Mouse (Mus musculus) CD4-positive, CD25-positive, alpha-beta regulatory T cell, adult 2 months (primary cell): ENCODE measurements around the gene Ak2.

Experiments used
- DNase-seq: peaks from one replicate; pipeline ENCODE4 v3.0.0-alpha.2; 2012; ENCODE audit warnings: low read depth, low spot score

Gene Ak2

DNA sequence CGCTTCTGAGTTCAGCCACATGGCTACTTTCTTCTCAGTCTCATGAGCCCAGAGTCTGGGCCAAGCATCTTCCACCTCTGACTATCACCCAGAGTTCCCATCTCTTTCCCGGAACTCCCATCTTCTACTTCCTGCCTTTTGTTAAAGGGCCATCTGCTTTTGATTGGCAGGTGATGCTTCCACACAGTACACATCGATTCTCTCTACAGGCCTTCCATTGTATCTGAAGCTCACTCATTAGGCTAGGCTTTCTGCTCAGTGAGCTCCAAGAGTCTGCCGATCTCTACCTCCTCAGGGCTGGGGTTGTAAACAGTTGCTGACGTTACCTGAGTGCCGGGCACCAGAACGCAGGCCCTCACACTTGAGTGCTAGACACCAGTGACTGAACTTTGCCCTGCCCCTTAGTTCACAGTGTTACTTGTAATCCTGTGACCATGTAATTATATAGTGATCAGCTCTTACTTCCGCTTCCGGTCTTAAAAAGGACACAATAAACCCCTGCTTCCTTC, at the start of gene Ak2:
Ak2 (plus strand) TSS at position 459 of the 509 bp plus-strand sequence.
- no peak for DNase-seq

DNA sequence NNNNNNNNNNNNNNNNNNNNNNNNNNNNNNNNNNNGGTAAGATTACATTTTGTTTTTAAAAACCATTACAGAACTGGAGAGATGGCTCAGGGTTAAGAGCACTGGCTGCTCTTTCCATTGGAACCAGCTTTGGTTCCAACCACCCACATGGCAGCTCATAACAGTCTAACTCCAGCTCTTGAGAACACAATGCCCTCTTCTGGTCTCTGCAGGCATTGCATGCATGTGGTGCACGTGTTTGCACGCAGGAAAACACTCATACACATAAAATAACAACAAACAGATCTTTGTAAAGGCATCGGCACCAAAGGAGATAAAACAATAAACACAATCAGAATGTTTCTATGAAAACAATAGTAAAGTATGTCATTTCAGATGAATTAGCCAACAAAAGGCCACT, 49.4 kb upstream of the Ak2 start:
- peak; percentile 47 for DNase-seq

DNA sequence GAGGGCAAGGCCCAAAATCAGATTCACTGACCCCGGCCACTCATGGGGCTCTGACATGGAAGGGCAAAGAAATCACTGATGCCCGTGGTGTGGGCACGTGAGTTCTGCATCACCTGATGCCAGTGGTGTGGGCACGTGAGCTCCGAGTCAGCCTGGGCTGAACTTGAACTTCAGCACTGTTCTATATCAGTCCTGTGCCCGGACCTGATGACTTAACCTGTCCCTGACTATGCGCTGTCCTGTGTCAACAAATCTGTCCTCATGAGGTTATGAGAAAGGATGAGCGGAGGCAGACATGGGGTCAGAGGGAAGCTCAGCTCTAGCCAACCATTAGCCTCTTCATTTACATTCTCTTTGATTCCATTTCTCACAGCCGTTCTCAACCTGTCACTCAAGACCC, 45.0 kb upstream of the Ak2 start:
- DNase-seq = no peak

DNA sequence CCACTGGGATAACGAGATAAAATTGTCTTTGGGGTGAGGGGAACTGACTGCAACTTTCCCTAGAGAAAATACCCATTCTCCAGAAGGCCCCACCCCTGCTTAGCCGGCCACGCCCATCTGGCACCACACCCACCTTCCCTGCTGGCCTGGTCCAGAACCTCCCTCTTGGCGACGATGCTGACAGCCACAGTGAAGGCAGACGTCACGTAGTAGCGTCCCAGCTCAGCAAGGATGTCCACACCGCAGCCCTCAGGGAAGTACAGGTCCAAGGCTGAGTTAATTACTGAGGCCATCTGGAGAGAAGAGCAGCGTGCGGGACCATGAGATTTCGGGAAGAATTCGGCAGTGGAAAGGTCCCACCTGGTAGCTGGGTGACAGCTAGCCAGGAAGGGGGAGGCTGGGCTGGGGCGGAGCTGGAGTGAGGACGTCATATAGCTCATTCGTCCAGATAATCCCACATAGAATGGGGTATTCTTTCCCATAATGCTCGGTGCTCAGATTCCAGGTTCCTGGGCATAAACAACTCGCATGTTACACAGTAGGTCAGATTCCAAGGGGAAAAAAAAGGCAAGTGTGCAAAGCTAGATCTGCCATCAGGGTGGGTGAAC, 44.3 kb upstream of the Ak2 start:
- peak; percentile 23 for DNase-seq

DNA sequence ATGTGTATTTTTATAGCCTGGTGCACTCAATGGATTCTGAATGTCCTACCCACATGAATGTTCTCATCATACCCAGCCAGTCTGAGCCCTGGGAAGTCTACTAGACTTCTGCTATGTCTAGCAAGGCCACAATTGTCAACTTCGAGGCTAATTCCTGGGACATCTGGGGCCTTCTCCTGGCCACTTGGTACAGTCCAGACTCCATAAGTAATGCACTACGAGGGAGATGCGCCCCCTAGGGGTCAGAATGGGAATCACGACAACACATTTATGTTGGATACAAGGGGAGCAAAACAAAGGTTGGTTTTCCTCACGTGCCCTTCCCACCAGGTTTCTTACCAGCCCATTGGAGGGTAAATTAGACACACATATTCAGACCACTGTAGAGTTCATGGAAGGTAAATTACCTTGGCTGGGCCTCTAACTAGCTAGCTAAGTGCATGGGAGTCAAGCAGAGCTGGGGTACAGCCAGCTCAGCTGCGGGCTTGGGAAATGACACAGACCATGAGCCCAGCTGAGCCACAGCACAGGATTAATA, 43.6 kb upstream of the Ak2 start:
- peak; percentile 70 for DNase-seq

DNA sequence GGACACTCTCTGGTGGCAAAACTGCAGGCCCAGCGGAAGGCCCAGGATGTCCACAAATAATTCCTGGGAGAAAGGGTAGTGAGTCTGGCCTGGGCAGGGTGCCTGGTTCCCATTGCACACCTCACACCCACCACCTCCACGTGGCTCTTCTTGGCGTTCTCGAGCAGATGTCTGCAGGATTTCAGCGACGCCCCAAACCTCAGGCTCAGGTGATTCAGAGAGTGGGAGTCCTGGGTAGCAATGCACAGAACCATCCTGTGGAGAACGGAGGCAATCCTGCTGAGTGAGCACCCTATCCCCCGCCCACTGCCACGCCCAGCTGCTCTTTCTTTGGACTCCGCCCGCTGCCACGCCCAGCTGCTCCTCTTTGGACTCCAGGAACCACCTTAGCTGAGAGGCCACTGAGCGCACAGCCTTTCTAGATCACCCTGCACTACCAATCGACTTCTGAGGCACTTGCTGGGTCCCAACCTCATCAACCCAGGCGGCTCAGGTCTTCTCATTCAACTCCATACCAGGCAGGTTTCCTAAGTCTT, 42.2 kb upstream of the Ak2 start:
- DNase-seq = peak; percentile 16

DNA sequence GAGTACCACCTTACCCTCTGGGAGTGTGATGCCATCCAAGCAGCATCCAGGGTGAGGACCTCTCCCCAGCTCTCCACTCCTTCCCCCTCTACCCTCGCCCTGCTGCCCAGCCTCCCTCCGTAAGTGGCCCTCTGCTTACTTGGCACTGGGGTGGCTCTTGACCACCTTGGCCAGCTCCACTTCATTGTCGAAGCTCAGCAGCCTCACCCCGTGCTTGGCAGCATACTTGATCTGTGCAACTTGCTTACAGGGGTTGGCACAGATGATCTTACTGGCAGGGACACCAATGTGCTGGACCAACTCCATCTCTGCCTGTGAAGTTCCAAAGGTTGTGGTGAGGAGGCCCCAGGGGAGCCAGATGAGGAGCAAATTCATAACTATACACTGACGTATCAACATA, 41.3 kb upstream of the Ak2 start:
- no peak for DNase-seq

DNA sequence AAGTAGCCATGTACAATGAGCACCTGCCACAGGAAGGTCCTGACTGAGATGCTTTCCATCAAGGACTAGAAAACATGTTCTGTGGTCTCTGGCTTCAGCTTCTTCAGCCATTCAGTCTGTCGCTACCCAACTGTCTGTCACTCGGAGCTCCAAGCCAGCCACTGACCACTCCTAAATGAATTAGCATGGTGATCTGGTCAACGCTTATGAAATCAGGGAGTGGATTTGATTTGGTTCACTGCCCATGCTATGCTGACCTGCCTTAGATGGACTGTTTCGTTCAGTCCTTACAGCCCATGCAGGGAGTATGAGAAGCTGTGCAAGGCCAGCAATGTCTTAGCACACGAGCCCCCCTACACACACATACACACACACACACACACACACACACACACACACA, 37.9 kb upstream of the Ak2 start:
- no peak for DNase-seq

DNA sequence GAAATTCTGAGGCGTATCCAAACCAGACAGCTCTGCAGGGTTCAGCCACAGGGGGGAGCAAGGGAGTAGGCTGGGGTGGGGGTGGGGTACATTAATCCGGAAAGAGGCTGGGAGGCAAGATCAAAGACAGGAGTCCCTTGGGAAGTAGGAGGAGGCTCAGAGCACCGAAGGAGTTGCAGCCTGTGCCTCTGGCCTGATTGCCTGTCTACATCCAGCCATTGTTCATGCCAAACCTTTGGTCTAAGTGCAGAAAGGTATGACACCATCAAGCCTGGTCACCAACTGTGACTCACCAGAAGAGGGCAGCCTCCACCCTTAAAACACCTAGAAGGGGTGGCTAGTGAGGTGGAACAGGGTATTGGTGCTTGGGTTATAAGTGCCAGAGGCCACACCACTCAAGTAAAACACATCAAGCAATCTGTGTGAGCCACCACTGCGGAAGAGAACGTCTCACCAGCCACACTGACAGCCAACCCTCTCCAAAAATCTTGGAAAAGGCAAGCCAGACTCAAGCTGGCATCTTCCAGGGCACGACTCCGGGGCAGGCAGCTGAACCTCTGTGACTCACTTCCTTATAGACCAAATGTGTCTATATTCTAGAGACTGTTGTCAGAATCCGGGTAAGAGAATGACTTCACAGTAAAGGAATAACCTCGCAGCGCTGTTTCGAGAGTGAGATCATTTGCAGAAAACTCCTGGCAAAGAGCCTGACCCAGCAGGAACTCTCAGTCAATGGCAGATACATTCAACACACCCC, 34.4 kb upstream of the Ak2 start:
- peak; percentile 65 for DNase-seq

DNA sequence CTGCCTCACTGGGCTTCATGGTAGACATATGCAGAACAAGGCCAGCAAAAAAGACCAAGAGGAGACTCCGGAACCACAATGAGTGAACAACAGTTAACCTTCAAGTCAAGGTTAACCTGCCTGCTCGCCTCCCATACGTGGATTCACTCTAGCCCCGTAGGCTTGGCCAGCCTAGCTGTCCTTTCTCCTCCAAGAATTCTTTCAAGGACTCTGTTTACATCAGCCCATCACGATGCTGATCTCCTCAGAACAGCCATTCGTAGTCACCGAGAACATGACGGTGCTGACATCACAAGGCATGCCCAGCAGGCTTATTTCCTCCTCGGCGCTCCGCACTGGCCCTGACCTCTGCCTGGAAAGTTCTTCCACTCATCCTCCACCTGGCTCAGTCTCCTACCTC, 33.6 kb upstream of the Ak2 start:
- DNase-seq = no peak

DNA sequence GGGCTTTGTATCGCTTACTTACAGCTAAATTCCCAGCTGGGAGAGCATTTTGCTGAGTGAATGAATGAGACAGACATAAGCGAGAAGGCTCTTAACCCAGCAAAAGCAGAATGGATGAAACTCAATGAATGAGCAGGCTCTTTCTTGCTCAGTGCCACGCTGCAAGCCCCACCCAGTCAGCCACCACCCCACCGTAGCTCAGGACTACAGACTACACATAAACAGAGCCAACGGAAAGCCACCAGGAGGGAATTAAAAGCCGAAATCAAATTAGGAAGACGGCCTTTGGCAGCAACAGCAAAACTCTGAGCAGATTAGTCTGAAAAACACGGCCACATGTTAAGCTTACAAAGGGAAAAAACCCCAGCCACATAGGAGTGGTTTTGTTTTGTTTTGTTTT, 32.9 kb upstream of the Ak2 start:
- no peak for DNase-seq

DNA sequence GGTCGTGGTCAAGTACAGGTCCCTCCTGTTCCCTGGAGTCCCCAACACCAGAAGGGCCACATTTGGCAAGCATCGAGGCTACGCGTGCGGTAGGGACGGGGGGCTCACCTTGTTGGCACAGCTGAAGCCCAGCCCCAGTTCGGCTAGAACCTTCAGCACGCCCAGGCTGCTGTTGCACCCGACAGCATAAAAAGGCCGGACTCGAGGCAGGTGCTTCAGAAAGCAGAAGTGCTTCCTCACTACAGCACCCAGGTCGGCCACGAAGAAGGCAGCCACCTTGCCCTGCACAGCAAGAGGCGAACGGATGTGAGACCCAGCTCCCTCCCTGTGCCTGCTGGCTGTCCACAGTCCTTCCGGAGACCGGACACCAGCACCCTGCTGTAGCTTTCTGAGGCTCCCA, 32.1 kb upstream of the Ak2 start:
- DNase-seq = no peak

DNA sequence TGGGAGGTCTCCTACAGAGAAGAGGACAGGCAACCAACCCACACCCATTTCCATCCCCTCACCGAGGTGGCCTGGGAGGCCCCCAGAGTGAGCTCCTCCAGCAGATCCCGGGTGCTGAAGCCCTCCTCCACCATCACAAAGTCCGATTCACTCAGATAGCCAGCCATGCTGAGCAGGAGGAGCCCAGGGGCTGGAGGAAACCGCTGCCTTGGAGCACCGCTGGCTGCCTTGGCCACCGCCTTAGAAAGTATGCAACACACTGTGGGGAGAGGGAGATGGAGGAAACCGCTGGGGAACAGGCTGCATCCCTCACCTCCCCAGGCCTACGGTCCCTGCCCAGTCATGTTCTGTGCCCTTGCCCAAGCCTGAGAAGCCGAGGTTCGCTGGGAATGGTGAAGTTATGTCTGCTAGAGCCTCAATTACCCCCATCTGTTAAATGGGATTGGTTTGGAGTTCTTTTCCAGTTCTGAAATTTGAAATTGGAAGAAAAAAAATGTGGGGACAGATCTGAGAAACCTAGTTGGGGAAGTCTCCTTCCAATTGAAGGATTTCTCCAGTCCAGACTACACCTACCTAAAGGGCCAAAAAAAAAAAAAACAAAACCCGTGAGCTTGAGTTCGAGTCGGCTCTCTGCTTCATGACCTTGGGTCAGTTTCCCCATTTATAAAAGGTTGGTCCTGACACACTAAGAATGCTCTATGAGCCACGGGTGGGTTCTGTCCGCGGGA, 30.3 kb upstream of the Ak2 start:
- DNase-seq = peak; percentile 21

DNA sequence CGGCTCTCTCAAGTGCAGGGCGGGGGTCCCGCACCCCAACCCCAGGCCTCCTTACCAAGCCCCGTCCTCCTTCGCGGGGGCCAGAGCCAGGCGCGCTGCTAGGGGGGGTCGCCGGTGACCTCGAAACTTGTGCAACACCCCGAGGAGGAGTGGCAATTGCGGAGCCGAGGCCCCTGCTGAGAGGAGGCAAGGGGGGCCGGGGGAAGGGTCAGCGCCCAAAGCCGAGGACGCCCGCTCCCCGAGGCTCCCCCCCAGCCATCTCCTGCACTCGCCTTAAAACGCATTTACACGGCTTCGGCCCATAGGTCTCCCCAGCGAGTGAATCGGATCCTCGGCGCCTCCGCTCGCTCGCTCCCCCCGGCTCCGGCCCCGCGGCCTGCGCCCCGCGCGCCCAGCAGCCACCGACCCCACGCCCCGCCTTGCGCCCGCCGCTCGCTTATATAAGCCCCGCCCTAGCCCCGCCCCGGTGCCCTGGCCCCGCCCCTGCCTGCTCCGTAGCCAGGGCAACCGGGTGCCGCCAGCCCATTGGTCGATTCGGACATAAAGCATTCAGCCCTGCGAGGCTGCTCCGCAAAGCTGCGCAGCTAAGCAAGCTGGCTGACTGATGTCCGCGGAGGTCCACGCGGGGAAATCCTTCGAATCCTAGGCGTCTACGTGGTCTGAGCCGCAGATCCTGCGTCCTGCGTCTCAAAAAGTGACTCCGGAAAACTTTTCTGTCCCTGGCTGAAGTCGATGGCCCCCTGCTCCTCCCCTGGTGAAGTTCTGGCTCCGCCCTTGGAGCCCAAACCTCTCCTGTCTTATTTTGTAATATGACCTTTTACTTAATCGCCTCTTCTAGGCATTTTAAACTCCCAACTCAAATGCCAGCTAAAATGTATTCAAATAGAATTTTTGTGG, 29.5 kb upstream of the Ak2 start, which contains the start of gene Azin2:
Azin2 (minus strand) TSS at position 414 of the 897 bp plus-strand sequence.
- DNase-seq = peak; percentile 91

DNA sequence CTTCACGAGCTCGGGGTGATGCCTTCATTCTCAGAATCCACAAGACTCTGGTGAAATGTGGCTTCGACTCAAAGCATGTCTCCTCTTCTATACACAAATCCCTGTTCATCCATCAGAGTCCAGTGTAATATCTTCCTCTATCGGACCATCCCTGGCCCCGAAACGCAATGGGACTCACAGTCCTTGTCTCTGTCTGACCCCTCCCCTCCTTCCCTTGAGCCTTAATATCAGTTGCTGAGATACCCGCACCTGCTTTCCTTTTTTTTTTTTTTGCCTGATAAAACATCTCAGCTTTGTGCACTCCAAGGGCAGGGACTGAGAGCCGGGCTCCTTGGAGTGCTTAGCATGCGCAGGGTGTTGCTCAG, 28.9 kb upstream of the Ak2 start:
- peak; percentile 8 for DNase-seq

DNA sequence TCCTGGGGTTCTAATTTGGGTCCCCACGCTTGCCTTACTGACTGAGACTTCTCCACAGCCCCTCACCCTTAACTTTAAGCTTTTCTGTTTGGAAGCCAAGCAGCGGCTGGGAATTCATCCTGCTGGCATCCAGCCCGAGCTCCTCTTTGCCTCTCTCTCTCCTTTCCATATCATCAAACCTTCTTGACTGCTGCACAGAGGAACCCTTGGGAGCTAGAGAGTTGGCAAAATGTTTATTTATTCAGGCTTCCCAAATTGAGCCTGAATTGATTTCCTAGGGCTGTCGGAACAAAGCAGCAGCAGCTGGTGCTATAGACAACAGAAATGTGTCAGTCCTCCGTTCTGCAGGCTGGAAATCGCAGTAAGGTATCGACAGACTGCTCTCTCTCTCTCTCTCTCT, 25.0 kb upstream of the Ak2 start:
- no peak for DNase-seq

DNA sequence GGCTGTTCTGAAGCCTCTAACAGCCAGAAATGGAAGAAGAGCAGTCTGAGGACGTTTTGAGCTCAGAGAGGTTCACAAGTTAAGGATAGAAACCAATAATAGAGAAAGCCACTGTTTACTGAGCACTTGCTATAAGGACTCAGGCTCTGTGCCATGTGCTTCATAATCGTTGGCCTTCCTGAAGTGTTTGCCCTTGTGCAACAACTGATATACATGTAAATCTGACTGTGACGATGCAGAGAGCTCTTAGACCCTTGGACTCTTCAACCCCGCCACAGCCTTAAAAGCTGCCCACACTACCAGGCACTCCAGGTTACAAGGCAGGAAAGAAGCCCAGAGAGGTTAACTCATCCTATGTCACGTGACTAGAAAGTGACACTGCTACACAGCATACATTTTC, 22.7 kb upstream of the Ak2 start:
- no peak for DNase-seq

DNA sequence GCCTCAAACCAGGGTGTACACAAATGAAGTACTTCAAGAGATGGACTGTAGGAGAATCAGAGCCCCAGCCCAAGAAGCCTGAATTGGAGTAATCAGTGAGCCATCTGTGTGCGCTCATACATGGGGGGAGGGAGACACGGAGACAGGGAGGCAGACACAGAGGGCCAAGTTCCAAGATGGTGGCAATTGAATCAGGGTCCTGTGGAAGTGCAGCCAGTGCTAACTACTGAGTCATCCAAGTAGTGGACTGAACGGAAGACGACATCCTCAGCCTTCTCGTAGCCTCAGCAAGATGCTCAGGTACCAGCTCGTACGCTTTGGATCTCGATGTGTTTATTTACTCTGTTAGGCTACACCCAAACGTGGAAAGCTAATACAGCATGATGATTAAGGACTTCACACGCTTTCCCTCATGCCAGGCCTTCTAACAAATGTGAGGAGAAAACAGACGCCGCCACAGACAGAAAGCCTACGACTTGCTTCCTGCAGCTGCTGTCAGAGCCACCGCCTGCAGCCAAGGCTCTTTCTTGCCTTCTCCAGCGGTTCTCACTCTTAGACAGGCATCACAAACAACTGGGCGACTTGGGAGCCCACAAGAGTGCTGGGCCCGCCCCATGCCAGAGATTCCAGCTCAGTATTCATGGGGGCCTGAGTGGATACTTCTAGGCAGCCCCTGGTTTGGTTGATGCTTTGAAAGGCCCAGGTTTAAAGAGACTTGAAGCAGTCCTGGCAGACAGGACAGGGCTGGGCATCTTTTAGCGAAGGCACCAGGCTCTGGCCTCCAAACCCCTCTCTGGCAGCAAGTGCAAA, 21.9 kb upstream of the Ak2 start:
- DNase-seq = no peak

DNA sequence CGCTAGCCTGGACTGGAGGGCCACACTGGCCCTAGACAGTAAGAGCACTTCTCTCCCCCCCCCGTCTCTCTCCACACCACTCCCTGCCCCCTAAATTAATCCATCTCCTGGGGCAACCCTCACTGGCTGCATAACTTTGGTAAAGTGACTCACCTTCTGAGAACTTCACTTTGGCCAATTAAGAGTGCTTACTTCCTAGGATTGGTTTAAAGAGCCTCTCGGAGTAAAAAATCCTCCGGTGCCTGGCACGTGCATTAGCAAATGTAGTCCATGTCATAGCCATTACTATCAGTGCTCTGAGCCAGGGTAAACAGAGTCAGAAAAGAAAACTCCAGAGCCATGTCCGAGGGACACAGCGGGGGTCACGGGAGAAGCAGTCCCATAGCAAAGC, 21.3 kb upstream of the Ak2 start:
- DNase-seq = no peak

DNA sequence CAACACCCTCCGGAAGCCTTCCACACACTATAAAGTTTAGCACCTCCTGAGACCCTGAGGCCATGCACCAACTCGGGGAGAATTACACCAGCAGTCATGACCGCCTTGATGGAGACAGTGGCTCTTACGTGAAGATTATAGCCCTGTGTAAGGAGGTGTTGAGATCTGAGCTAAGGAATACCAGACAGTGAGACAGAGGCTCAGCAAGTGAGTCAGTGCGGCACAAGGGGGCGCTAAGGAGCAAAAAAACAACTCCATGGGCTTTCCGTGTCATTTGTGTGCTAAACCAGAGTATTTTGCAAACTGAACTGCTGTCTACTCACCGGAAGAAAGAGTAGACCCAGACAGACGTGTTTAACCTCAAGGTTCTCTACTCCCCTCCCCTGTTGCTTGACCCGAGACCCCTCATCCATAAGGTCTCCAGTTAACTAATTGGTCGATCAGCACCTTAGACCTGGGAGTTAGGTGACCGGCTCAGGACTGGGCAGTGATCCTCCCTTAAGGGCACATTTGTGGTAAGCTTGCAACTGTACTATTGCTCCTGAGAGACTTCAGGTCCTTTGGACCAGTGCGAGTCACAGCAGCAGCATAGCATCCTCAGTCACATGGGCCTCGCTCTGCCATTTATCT, 20.6 kb upstream of the Ak2 start:
- peak; percentile 90 for DNase-seq
